Mouse (Mus musculus) retina, adult 2 months (tissue): ENCODE data around the gene Arrdc1.
"Not testable (repeated sequence)": the region's sequence is repeated elsewhere in the genome, so short reads cannot be mapped to it uniquely, and the experiment has no call there.

Source experiments
- DNase-seq: peaks from one replicate; pipeline ENCODE4 v3.0.0-alpha.2; 2012; ENCODE audit warnings: low read depth, low spot score

Arrdc1 gene

GRCm38 (mm10) chr2:24935057-24935796 lies at the start of gene Arrdc1:
Gene Arrdc1 (minus strand): TSS chr2:24935252.
- DNase-seq, result peak; percentile 80

- DNase-seq, result no peak
Measured at GRCm38 (mm10) chr2:24976960-24977359, 41.9 kb upstream of the Arrdc1 start.

DNA sequence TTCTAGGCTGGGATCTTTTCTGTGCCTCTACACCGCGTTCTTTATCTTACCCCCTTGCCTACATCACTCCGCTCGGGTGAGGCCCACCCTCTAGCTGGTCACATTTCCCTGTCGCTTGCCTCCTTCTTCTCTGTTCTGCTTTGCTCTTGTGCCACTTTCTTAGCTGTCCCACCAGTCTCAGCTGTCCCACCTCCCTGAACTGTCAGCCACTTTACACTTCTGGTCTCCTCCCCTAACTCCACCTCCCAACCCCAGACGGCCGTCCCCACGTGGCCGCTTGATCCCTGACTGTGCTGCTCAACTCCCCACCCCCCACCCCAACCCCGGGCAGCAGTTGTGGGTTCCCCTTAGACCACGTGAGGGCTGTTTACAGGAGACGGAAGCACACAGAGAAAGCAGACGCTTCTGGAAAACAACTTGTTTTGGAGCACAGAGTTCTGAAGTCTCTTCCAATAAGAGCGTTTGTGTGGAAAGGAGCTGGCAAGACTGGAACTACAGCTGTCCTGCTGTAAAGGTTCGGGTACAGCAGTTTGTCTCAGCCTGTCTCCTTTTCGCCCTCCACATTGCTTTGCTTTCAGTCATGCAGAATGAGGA lies 40.7 kb upstream of the Arrdc1 start, which contains the start of gene Pnpla7:
Pnpla7 (plus strand) TSS at position 330 of the 594 bp plus-strand sequence.
- no peak for DNase-seq

DNA sequence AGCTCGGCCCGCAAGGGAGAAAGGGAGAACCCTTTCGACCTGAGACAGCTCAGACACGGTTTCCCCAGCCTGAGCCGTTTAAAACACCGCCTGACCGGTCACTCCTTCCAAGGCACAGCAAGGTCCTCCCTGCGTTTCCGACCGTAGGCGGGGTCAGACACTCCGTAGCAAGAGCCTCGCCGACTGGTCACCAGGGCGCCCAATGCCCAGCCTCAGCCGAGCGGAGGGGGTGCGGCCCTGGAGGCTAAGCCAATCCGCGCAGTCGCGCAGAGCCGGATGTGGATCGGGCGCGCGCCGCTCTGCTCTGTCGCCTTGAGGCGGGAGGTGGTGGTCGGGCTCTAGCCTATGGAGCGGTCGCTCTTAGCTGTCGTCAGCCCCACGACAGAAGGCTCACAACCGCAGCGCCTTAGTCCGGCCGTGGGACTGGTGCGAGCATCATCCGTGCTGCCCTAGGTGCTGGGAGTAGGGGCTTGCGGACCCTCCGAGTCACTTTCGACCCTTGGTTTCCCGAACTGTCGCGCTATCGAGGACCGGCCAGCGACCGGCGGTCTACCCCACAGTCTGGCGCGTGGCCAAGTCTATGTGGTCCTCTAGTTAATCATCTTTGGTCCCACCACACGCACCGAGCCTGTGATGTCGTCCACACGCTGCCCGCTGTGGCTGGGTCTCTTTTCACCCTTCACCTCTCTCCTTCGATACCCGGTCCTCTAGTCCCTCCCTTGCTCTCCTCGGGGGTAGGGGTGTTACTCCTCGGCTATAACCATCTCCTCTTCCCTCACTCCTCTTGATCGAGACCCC lies 40.1 kb upstream of the Arrdc1 start, which contains the start of gene Mrpl41:
Mrpl41 (minus strand) TSS at position 193 of the 798 bp plus-strand sequence.
- DNase-seq, result peak; percentile 84

- DNase-seq, result not testable (repeated sequence)
Measured at GRCm38 (mm10) chr2:24974452-24974851, 39.4 kb upstream of the Arrdc1 start.

GRCm38 (mm10) chr2:24970386-24970785 lies 35.3 kb upstream of the Arrdc1 start:
- no peak for DNase-seq

DNA sequence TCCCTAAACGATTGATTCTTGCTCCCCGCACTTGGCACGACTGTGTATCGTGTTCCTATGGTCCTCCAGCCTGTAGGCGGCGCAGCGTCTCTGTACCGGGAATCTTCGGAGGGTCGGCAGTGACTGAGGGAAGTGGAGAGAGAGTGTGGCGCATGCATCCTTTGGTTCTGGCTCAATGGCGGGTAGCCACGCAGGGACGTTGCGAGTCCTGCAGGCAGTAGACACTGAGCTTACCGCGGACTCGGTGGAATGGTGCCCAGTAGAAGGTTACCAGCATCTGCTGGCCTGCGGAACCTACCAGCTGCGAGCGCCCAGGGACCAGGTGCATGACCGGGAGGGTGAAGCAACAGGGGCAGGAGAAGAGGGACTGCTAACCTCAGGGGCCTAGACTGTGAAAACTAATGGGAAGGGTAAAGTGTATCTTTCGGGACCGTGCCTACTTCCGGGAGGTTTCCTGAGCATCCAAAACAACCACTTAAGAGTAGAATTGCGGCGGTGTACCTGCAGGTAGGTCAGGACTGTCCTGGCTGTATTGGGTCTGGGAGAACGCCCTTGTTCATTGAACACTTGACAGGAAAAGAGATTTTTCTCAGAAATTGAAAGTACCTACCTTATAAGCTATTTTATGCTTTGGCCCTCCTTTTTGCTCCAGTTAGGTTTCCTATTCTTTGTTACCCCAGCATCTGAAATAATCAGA lies 27.4 kb upstream of the Arrdc1 start, which contains the start of gene Dph7:
Dph7 (plus strand) TSS at position 97 of the 697 bp plus-strand sequence.
- DNase-seq, result peak; percentile 70

DNA sequence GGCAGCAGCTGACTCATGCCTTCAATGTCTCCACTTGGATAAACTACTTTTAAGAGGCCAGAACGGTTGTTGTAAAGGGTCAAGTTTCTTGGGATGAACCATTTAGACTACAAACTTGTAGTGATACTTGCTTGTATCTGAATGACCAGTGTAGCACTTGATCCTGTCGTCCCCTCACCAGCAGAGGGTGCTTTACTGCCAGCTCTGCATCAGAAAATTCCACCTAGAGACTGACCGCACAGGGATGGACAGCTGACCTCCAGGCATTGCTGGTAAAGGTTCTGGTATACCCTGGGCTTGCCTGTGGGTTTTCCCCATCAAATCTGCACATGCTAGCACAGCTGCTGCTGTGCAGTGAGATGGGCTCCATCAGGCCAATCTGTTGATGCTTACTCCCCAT lies 25.9 kb upstream of the Arrdc1 start:
- DNase-seq, result no peak

DNA sequence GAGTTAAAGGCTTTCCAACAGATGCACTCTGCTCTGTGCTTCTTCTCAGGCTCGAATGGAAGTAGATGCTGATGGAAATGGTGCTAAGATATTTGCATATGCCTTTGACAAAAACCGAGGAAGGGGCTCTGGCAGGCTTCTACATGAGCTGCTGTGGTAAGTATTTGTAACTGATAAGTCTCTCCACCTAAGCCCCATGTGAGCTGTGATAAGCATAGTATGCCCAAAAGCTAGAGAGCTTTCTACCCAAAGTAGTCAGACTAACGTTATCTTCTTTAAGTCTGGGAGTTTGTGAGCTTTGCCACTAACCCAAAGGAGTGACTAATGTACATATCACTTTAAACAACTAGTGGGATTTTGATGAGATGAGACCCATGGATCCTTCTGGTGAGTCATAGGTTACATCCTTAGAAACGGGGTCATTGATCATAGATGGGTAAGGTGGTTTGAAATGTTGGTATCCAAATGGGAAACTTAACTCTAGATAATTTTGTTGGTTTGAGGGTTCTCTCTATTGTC lies 17.5 kb upstream of the Arrdc1 start:
- no peak for DNase-seq

GRCm38 (mm10) chr2:24950189-24950535 lies 15.1 kb upstream of the Arrdc1 start:
- DNase-seq, result no peak

DNA sequence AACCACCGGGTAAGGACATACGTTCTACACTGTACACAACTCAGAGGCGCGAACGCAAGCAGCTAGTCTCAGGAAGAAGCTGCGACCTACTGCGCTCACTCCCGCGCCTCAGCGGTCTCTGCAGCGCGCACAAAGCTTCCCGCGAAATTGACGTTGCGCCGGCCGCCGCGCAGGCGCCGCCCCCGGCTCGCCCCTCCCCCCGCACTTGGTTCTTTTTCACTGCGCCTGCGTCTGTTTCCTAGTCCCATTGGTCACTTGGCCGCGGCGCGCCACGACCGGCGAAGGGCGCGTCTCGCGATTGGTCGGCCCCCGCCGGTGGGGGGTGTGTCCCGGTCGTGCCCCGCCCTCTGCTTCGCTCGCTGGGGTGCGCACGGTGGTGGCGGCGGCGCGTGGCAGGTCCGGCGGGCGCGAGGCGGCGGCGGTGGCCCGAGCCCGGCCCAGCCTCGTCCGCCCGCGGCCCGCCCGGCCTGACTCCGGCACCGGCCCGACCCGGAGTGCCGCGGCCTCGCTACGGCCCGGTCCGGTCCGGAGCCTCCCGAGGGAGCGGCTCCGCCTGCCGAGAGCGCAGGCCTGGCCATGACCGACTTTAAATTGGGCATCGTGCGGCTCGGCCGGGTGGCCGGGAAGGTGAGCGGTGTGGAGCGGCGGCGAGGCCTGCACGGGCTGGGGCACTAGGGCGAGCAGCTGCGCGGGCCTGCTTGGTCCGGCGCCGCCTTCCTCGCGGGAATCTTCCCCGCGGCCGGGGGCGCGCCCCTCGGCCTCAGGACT lies 14.6 kb upstream of the Arrdc1 start, which contains the start of gene Zmynd19:
Zmynd19 (plus strand) TSS at position 372 of the 768 bp plus-strand sequence.
- peak; percentile 90 for DNase-seq

- DNase-seq, result not testable (repeated sequence)
Measured at GRCm38 (mm10) chr2:24944304-24944703, 9.3 kb upstream of the Arrdc1 start.

DNA sequence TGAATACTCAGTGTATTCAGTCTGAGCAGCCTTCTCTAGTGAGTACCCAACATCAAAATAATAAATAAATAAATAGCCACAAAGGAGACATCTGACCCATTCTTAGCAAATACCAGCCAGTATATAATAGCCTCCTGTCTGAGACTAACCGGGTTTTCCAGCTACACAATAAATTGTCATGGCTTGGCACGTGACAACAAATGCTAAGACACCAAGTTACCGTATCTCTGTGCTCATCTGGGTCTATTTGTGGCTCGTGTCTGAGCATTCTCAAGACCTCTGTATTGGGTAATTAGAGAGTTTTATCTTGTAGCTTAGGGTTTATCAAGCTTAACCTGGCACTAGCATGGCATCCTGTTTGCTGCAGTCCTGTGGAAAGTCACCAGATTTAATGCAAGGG lies 7.0 kb upstream of the Arrdc1 start:
- DNase-seq, result no peak

GRCm38 (mm10) chr2:24934441-24934963 lies 550 bp downstream of the Arrdc1 start:
- DNase-seq, result no peak

DNA sequence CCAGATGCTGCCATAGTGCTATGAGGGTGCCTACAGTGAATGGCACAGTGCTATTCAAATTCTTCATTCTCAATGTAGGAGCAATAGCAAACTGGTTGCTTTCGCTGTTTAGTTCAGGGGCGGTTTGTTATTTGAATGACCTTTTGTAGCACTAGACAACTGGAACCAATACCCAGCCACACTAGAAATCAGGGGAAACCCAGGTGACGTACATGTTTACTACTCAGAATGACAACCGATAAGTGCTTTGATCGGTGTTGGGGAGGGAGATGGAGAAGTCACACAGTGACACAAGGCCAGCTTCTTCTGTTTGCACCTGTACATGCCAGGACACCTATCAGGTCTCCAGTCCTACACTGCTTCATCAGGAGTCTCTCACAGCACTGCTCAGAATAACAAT lies 5.5 kb downstream of the Arrdc1 start:
- DNase-seq, result no peak

GRCm38 (mm10) chr2:24929119-24929518 lies 5.9 kb downstream of the Arrdc1 start:
- DNase-seq, result no peak

GRCm38 (mm10) chr2:24927810-24928479 lies 7.1 kb downstream of the Arrdc1 start:
- no peak for DNase-seq

- no peak for DNase-seq
Measured at GRCm38 (mm10) chr2:24926965-24927358, 8.1 kb downstream of the Arrdc1 start.

DNA sequence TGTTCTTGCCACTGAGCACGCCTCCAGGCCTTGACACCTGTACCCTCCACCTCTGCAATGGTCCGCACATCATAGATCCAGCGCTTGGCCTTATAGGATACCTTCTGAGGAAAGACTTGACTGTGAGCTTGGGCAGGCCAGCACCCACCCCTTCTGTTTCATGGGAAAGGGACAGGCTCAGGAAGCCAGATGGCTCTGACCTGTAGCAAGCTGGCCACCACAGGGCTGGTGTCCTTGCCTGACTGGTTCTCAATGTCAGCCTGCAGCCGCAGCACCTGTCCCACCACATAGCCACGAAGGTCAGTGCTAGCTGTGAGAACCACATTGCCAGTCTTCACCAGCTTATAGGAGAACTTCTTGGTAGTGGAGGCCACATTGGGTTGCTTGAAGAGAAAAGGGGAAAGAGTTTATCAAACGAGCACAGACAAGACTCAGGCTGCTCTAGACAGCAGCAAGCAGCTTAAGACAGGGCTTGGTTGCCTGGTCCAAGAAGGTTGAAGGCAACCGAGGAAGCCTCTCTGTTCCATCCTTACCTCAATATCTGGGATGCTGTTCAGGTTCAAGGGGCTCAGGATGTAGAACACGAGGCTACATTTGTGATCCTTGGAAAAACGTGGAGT lies 8.6 kb downstream of the Arrdc1 start:
- no peak for DNase-seq
